Mouse (Mus musculus) cortical plate, adult 2 months (tissue): ENCODE data around the gene Nfatc2.

Experiments used
- CTCF ChIP-seq: fragments of 200-500 bp; IDR thresholded peaks from 2 replicates; pipeline ENCODE4 v1.5.1; 2011; ENCODE audit warnings: mild to moderate bottlenecking, control low read depth, low read length; ENCODE audit not compliant: insufficient read depth; ENCODE audit errors: extremely low read depth
- POLR2A ChIP-seq: fragments of 200-500 bp; IDR thresholded peaks from 2 replicates; pipeline ENCODE4 v1.6.1; 2011; ENCODE audit warnings: mild to moderate bottlenecking, low read length, control low read depth; ENCODE audit not compliant: insufficient read depth; ENCODE audit errors: extremely low read depth

DNA sequence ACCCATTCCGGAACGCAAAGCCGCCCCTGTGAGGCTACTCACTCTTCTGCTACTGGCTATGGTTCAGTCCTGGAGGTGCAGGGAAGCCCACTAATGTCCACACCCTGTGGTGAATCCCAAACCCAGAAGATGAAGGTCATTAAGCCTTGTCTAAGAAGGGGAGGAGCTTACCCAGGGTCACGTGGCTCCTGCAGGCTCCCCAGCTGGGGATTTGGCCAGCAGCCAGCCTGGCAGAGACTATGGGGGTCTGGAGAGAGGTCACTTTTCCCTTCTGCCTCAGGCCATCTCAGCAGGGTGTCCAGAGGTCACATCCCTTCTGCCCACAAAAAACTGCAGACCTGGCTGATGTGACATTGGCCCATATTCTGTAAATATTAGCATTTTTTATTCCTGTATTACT lies 153.9 kb downstream of the Nfatc2 start:
- TF ChIP-seq CTCF (no peak), POLR2A (no peak)
